In genomic region chr7:80580368-80580767, GRCm38 (mm10) we compare ENCODE assay signal across 9 mouse cellular contexts. TPM values are rescaled to one million over a fixed set of nuclear protein-coding genes. Genes with fewer than 3 reads are reported as not detected.
A peak's percentile ranks its signal among the peaks of the same experiment; 100 is the strongest.
DNase-seq lines count a peak whose midpoint lies in the region; ATAC-seq and TF ChIP-seq lines count a peak whose summit lies in the region.
"Had no signal": no experiment of that assay in that cellular context is flagged by ENCODE, and none has a peak within 500 bp of the region (broad histone marks: within the 10 kb centered on the region; RNA-seq: fewer than 3 reads in every experiment).

No protein-coding gene starts in this region.

- no peak for TF ChIP-seq EP300 in heart, postnatal 0 days (IDR thresholded peaks at IDR 0.05; ENCODE audit: low read depth)

- 0 out of 2 replicates have a peak overlapping the region, but pooled peaks have one; percentile 21 for H3K9ac ChIP-seq in heart, embryonic 12.5 days
- H3K9ac ChIP-seq in heart, postnatal 0 days (replicated peaks; ENCODE audit: low read depth, low read length) = no peak overlapping the region
- H3K9ac ChIP-seq: embryonic facial prominence, embryonic 12.5 days had no signal

- no peak overlapping the region for H3ac ChIP-seq in C2C12 (ENCODE audit: control insufficient read depth, insufficient read length, low read depth)

- no peak overlapping the region for H3K4me3 ChIP-seq in heart, embryonic 12.5 days
- H3K4me3 ChIP-seq in heart, embryonic 10.5 days = no peak overlapping the region
- H3K4me3 ChIP-seq in C2C12 (ENCODE audit: insufficient read depth, poor library complexity, severe bottlenecking) = no peak overlapping the region
- no peak overlapping the region for H3K4me3 ChIP-seq in heart, postnatal 0 days (ENCODE audit: low read depth, low read length)
- H3K4me3 ChIP-seq: embryonic facial prominence, embryonic 12.5 days had no signal

- peak; percentile 69 for TF ChIP-seq CTCF in C2C12 (IDR thresholded peaks at IDR 0.05; ENCODE audit: control insufficient read depth, insufficient read depth, insufficient read length)
- peak; percentile 84 for TF ChIP-seq CTCF in heart, postnatal 0 days (IDR thresholded peaks at IDR 0.05; ENCODE audit: low read depth)

- H3K4me2 ChIP-seq in heart, embryonic 12.5 days = no peak overlapping the region
- no peak overlapping the region for H3K4me2 ChIP-seq in heart, postnatal 0 days (ENCODE audit: low read depth, low read length)
- H3K4me2 ChIP-seq: embryonic facial prominence, embryonic 12.5 days had no signal

- peaks cover 8% of the 10 kb centered on the region; the same call in 1 of the 2 replicates for H3K4me1 ChIP-seq in heart, embryonic 12.5 days (replicated peaks)
- peaks cover 13% of the 10 kb centered on the region for H3K4me1 ChIP-seq in heart, embryonic 10.5 days
- H3K4me1 ChIP-seq in heart, postnatal 0 days (ENCODE audit: control insufficient read depth, insufficient read depth) = no peaks in the 10 kb centered on the region

- 0 out of 2 replicates have a peak, but pooled peaks cover 4% of the 10 kb centered on the region for H3K9me3 ChIP-seq in heart, embryonic 12.5 days (replicated peaks)
- no peaks in the 10 kb centered on the region for H3K9me3 ChIP-seq in heart, embryonic 10.5 days
- H3K9me3 ChIP-seq in heart, postnatal 0 days (replicated peaks; ENCODE audit: control insufficient read depth, low read length) = no peaks in the 10 kb centered on the region
- H3K9me3 ChIP-seq: embryonic facial prominence, embryonic 12.5 days had no signal

- no peaks in the 10 kb centered on the region for H3K79me2 ChIP-seq in C2C12 (ENCODE audit: control insufficient read depth, insufficient read depth)

- H3K36me3 ChIP-seq in heart, embryonic 12.5 days = no peaks in the 10 kb centered on the region
- H3K36me3 ChIP-seq in heart, embryonic 10.5 days = no peaks in the 10 kb centered on the region
- no peaks in the 10 kb centered on the region for H3K36me3 ChIP-seq in C2C12 (ENCODE audit: control insufficient read depth, insufficient read depth)
- no peaks in the 10 kb centered on the region for H3K36me3 ChIP-seq in heart, postnatal 0 days (replicated peaks; ENCODE audit: control insufficient read depth, insufficient read depth, low read length)
- H3K36me3 ChIP-seq: embryonic facial prominence, embryonic 12.5 days had no signal

- 22% methylated on average over 6 of the region's 6 CpGs for WGBS in heart, embryonic 12.5 days
- 28% methylated on average over 6 of the region's 6 CpGs for WGBS in heart, embryonic 10.5 days
- WGBS in heart, postnatal 0 days = 16% methylated on average over 6 of the region's 6 CpGs

- no peaks in the 10 kb centered on the region for H3K79me3 ChIP-seq in C2C12 (ENCODE audit: low read depth)

- H3K27me3 ChIP-seq in heart, embryonic 12.5 days (replicated peaks) = no peaks in the 10 kb centered on the region
- 0 out of 2 replicates have a peak, but pooled peaks cover 4% of the 10 kb centered on the region for H3K27me3 ChIP-seq in heart, embryonic 10.5 days (ENCODE audit: insufficient read depth, poor library complexity, severe bottlenecking)
- no peaks in the 10 kb centered on the region for H3K27me3 ChIP-seq in C2C12 (ENCODE audit: control insufficient read depth, insufficient read depth, insufficient read length)
- H3K27me3 ChIP-seq in heart, postnatal 0 days (ENCODE audit: control insufficient read depth, insufficient read depth, low read length) = 0 out of 2 replicates have a peak, but pooled peaks cover 5% of the 10 kb centered on the region

- no peak overlapping the region for H3K27ac ChIP-seq in heart, embryonic 12.5 days (ENCODE audit: poor library complexity, severe bottlenecking)
- H3K27ac ChIP-seq in heart, embryonic 10.5 days = no peak overlapping the region
- H3K27ac ChIP-seq in heart, postnatal 0 days (ENCODE audit: low read depth) = no peak overlapping the region
- H3K27ac ChIP-seq: embryonic facial prominence, embryonic 12.5 days had no signal

- ATAC-seq in heart, embryonic 12.5 days (ENCODE audit: insufficient number of reproducible peaks, low FRiP score) = no peak
- peak; percentile 44; the same call in 1 of the 2 replicates for ATAC-seq in heart, postnatal 0 days (ENCODE audit: insufficient read depth, low read depth)

- DNase-seq in heart, embryonic 10.5 days (ENCODE audit: low spot score) = no peak
- peak; percentile 38 for DNase-seq in adipocyte (ENCODE audit: low spot score)
- DNase-seq in heart, postnatal 0 days (ENCODE audit: low spot score) = peak; percentile 59
- peak; percentile 62 for DNase-seq in lung, postnatal 36 days
- DNase-seq in thymus, postnatal 14 days = peak; percentile 55
- no peak for DNase-seq in urinary bladder, postnatal 4 days (ENCODE audit: low spot score in 2 of 2)

TF ChIP-seq in C2C12, 6 proteins besides CTCF, POLR2A, EP300 and RAD21:
- TF ChIP-seq MYOG (IDR thresholded peaks at IDR 0.05; ENCODE audit: control insufficient read depth, extremely low read depth, insufficient read length) = no peak
- no peak for TF ChIP-seq MYOD1 (IDR thresholded peaks at IDR 0.05; ENCODE audit: control insufficient read depth, insufficient read length, low read depth)
- no peak for TF ChIP-seq MAX (IDR thresholded peaks at IDR 0.05)
- TF ChIP-seq CEBPB (IDR thresholded peaks at IDR 0.05; ENCODE audit: low read depth) = no peak
- TF ChIP-seq USF1 (IDR thresholded peaks at IDR 0.05; ENCODE audit: low read depth) = no peak
- TF ChIP-seq FOSL1 (IDR thresholded peaks at IDR 0.05; ENCODE audit: insufficient read depth, low read length, poor library complexity, severe bottlenecking) = no peak

RNA-seq across cellular contexts. Expression of gene Blm, which starts 45.4 kb away (rescaled TPM):
- 26.7 and 29.7 TPM in 2 replicates for polyA plus RNA-seq in heart, embryonic 12.5 days (2016; fragmentation: Nextera tagmentation; extraction: Ambion mirVana)
- 32.3 and 35.6 TPM in 2 replicates for polyA plus RNA-seq in heart, embryonic 10.5 days (2016; fragmentation: Nextera tagmentation; extraction: Ambion mirVana)
- polyA plus RNA-seq in C2C12 (2012; fragmentation: generic; extraction: Trizol) = 2.6 TPM
- 2.6 and 6.4 TPM in 2 replicates for total RNA-seq in heart, postnatal 0 days (2014; rRNA removed; ENCODE audit: low replicate concordance)
- 3.9 and 4.5 TPM in 2 replicates for polyA plus RNA-seq in heart, postnatal 0 days (2015; fragmentation: Nextera tagmentation; extraction: Ambion mirVana)

Comparison
In these comparisons a context has a peak if more than half of its experiments do, and no peak if none do; other contexts are left out.
1. DNase-seq: peak in adipocyte (single experiment), heart, postnatal 0 days (single experiment), lung, postnatal 36 days (single experiment) and thymus, postnatal 14 days (single experiment); none in heart, embryonic 10.5 days (single experiment) and urinary bladder, postnatal 4 days (0 of 2).